Mouse (Mus musculus) lung, postnatal 4 days (tissue): Measurements from ENCODE around the gene Greb1.
A peak's percentile ranks its signal among the peaks of the same experiment; 100 is the strongest.

Source experiments
- DNase-seq, 2 experiments: peaks; one replicate each; pipeline ENCODE4 v3.0.0; 2021

Greb1 gene

DNA sequence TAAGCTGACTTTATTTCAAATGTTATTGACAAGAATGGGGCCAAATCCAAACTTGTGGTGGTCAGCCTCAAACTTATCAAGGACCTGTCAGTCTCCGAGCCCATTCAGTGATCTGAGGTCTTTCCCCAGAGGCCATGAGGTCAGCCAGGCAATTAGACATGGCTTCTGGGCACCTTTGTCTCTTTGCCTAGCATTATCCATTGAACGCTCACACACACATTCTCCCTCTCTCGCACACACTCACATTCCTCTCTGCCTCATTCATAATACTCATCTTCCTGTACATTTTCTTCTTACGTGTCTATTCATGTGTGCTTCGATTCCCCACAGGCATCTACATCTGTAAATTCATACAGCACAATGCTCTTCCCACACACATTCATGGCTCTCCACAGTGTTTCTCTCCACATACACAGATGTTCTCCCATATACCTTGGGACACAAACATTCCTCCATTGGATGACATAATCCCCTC lies 3.3 kb upstream of the Greb1 start:
- no peak for DNase-seq

DNA sequence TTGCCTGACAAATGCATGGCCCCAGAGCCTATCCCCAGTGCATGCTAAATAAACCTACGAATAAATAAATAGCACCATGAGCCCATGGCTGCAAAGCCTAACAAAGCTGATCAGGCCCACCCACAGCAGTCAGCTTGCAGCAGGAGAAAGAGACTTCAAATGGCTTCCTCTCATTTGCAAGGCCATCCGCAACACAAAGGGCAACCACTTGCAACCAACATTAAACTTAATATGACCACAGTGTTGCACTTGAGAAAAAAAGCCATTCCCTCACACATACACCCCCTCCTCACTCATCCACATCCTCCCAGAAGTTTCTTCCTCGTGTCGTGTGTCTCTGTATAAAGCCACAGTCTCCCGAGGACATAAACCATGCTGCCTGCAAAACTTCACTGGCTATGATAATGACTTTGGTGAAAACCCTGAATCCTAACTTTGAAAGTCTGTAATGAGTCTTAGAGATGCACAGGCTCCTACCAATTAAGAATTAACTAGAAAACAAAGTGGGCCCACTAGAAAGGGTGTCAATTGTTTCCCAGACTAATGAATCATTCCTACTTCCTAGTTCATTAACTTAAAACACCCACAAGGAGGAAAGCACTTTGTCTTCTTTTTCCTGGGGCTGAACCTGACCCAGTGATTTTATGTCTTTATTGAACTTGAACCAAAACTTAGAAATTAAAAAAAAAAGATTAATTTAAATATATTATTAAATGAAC lies 2.7 kb upstream of the Greb1 start:
- no peak for DNase-seq

DNA sequence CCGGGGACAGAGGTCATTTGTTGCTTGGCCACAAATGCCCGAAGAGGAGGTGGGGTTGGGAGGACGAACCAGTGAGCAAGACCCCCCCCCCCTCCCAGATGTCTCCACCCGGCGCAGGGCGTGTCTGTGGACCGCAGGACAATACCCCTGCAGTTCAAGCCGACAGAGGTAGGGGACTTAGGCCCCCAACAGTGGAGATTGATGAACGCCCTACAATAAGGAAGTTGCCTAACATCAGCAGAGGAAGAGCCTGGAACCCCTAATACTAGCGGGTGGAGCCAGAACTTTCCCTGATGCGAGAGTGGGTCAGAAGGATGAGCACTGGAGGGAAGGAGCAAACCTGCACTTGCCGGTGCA lies 251 bp upstream of the Greb1 start:
- DNase-seq = no peak

DNA sequence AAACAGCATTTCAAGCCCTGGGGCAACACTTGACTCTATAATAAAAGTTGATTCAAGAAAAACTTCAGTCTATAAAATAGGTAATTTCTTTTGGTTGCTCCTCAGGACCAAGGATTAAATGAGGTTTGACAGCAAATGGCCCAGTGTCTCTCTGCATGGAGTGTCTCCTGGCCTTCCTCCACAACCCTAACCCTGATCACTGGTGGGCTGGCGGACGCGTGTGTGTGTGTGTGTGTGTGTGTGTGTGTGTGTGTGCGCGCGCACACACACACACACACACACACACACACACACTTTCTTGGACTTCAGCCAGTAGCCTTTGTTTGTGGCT lies 793 bp downstream of the Greb1 start:
- DNase-seq = no peak

DNA sequence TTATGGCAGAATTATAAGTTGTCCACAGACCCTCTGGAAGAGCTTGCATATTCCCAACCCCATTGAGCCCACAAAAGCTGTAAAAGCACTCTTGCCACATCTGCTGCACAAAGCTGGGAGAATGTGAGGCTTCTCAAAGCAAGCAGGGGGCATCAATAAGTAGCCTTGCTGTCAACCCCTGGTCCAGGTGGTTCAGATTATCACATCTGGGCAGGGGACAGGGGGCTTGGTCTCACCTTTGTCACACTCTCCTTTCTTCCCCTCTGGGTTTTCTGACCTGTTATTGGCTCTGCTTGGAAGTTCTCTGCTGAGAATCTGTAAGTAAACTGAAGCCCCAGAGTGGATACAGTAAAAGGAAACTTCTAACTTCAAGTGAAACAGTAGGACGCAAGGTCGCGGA lies 1.8 kb downstream of the Greb1 start:
- no peak for DNase-seq

DNA sequence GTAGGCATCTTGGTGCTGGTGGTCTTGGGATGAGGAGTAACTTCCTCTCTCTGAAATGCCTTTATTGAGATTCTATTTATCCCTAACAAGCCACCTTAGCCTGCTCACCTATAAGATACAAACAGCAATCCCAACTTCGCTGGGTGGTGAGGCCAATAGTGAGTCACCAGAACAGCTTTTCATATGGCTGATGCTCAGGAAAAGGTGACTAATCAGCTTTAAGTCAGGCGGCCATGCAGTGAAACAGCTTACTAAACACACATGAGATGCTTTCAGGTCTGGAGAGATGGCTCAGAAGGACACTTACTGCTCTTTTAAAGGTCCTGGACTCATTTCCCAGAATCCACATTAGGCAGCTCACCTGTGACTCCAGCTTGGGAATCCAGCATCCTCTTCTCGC lies 4.9 kb downstream of the Greb1 start:
- DNase-seq = no peak

DNA sequence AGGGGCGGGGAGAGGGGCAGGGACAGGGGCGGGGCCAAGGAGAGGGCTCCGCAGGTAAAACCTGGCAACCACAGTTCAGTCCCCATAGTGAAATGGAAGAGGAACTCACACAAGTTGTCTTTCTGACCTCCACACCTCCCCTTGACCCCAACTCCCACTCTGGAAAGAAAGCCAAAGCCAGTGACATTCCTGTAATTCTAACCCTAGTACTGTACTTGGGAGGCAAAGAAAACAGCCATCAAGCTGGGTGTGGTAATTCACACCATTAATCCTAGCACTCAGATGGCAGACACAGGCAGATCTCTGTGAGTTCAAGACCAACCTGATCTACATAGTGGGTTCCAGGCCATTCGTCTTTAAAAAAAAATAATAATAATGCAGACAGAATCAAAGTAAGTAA lies 7.3 kb downstream of the Greb1 start:
- no peak for DNase-seq

DNA sequence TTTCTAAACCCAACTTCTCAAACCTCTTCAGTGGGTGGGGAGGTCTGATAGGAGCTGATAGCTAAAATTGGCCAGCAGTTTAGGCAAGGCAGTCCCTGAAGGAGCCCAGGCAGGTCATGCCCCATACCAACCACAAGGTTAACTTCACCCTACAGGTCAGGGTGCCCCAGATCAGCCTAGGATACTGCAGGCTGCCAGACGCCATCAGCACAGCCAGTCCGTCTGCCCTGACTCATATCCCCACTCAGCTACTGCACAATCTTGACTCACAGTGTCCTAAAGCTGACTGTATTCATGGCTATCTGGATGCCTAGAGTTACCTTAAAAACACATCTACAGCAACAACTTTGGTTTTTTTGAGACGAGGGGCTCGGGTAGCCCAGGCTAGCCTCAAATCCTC lies 10.2 kb downstream of the Greb1 start:
- no peak for DNase-seq

DNA sequence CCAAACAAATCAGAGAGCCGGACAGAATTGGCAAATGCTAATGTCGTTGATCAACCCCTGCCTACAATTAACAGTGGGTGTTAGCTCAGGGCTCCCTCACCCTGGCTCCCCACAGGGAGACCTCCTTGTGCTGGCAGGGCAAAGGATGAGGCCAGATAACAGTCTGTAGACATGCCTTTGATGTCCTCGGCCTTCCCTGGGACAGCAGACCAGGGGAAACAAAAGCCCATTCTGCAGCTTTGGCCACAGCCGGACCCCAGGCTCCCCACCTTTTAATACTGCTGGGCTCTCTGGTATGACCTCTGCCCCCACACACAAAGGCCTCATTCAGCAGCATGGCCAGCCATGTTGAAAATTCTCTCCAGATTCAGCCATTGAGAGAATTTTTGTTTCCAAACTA lies 10.9 kb downstream of the Greb1 start:
- no peak for DNase-seq

DNA sequence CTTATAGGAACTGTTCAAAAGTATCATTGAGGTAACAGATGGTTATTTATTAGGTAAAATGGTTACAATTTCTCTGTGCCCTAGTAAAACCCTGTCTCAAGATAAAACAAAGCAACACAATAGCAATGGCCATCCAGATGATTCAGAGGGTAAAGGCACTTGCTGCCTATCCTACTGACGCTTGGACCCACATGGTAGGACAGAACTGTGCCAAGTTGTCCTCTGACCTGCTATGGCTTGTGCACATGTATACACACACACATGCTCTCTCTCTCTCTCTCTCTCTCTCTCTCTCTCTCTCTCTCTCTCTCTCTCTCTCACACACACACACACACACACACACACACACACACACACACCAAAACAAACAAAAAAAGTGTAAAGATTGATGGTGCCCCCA lies 11.5 kb downstream of the Greb1 start:
- no peak for DNase-seq

DNA sequence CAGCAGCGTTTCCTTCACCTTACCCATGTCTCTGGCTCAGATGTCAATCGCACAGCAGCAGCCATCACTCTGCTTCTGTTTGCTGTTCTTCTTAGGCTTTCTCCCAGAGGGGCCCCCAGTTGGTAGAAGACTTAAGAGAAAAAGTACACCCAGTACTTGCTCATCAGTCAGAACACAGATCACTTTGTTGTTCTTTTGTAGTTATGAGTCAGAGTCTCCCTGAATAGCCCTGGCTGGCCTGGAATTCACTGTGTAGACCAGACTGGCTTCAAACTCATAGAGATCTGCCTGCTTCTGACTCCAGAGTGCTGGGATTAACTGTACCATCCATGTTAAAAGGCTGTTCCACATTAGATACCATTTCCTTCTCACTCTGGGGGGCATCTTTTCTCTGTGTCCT lies 12.1 kb downstream of the Greb1 start:
- no peak for DNase-seq

DNA sequence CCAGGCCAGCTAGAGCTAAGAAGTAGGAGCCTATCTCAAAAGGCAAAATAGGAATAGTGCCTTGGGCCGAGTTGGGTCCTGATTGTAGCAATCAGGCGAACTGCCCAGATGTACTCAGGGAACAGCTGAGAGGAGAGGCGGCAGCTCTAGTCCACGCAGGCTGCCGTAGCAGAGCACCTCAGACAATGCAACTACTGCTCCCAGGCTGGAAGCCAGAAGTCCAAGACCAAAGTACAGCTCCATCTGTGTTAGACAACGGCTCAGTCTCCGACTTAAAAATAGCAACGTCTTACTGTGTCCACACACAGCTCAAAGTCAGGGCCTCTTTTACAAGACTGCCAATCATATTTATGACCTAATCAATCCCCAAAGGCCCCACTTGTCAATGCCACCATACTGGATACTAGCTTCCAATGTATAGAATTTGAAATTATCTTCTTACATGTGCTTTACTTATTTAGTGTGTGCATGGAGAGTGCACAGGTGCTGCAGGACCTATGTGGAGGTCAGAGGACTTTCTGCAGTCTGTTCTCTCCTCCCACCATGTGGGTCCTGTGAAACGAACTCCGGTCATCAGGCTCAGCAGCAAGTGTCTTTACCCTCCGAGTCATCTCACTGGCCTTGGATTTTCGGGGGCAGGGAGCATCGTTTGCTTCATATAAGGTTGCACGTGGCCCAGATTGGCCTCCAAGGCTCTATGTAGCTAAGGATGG lies 19.5 kb downstream of the Greb1 start:
- DNase-seq = no peak

DNA sequence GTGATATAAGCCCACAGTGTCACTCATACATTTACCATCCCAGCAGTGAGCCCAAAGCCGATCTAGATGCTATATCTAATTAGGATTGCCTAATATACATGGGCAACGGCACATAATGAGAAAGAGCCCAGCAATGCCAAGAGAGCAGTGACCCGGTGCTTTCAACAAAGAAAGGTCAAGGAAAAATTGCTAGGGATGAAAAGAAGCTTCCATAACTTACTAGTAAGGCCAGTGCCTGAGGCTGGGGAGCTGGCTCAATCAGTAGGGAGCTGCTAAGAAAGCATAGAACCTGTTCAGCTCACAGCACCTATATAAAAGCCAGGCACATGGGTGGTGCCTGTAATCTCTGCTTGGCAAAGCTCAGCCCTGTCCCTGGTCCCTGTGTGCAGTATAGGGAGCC lies 20.4 kb downstream of the Greb1 start:
- DNase-seq = no peak

DNA sequence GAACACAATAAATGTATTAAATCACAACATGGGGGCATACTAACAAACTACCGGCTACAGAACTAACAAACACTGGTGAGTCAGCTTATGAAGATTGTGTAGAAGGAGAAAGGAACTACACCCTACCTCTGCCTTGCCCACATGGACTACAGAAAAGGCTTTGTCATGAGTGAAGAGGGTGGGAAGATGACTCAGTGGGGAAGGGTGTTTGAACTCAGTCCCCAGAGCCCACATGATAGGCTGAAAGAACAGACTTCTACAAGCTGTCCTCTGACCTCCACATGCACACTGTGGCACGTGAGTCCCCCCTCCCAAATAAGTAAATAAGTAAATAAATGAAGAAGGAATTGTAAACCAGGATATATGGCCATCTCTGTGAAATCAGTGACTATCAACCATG lies 21.5 kb downstream of the Greb1 start:
- DNase-seq = no peak

DNA sequence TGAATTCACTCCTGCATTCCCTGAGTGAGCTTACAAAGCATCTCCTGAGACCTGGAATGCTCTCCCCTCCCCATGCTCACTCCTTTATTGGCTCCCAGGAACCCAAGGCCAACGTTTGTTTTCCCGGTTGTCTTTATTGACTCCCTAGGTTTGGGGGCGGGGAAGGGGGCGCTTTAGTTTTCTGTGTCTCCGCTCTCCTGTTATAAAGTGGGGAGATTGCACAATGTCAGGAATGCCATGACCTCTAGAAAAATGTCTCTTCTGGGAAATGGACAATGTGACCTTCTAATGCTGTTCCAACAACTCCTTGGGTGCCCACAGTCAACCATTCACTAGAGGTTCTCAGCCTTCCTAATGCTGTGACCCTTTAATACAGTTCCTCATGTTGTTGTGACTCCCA lies 22.2 kb downstream of the Greb1 start:
- no peak for DNase-seq

DNA sequence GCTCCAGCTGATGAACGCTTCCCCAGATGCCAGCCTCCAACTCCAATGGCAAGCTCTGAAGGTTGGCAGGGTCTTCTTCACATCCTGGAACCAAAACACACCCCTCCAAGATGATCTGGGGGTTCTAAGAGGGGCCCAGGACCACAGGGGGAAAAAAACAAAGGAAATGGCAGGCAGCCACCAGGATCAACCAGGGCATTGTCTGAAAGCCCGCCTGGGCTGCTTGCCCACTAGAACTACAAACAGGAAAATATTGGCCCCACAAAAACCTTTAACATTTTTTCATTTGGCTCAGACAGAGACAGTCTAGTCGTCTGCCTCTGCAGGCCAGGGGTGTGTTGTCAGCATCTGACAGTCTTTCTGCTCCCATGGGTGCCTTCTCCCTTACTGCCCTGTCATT lies 25.3 kb downstream of the Greb1 start:
- DNase-seq = peak; percentile 35 to 63

DNA sequence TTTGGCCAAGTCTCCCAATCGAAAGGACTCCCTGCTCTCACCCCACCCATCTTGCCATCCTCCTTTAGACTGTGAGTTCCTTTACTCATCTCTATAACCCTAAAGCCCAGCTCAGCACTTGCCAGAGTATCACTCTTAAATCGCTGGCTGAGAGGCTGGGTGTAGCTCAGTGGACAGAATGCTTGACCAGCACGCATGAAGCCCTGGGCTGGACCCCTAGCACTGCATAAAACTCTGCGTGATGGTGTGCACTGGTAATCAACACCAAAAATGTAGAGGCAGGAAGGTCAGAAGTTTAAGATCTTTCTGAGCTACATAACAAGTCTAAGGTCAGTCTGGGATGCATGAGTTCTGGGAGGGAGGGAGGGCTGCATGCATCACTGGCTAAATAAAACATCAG lies 26.1 kb downstream of the Greb1 start:
- DNase-seq = no peak

DNA sequence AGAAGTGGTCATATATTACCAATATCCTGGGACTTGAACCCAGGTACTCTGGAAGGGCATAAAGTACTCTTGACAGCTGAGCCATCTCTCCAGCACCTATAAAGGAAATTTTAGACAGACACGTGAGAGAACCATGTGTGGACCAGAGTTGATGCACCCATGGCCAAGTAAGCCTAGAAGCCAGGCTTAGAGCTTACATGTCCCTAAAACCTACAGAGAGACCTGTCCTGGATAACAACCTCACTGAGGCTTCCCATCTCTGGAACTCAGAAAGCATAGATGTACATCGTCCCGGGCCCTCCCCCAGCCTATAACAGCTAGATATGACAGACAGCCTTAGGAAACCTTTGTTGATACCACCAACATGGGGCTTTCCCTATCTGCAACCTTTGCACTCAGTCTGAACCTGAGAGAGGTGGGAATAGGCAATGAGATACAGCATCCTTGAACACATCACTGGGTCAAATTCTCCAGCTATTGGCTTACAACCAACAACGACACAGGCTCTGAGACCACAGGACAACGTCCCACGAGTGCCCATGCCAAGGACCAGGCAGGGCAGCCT lies 31.0 kb downstream of the Greb1 start:
- DNase-seq = no peak

DNA sequence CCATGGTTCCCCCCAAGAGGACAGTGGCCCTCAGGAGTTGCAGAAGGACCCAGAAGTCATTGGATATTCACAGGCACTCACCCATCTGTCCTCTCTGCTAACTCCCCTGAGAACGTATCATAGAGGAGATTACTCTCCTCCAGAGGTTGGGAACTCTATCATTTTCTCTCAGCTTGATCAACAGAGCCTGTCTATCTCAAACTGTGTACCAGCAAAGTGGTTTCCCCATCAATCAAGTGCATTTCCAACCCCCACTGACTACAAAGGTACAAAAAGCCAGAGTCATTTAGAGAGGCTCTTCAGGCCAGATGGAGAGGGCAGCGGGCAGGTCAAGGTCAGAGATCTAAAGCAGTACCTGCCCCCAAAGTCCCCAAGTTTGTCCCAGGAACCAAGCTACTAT lies 32.0 kb downstream of the Greb1 start:
- DNase-seq = no peak

DNA sequence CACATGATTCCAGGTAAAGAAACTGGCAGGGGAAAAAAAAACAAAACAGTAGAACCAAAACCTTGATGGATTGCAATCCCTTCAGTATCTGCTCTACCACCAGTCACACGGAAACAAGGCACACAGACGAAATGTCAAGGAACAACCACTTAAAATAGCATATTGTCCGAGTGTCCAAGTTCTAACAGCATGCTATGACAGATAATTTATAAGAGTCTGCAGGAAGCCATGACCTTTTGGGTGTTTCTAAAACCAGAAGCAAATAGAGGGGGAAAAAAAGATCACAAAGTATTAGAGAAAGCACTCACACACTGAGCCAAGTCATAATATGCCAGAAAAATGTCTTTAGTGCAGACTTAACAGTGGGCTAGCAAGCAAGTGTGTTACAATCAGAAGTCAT lies 32.4 kb downstream of the Greb1 start:
- no peak for DNase-seq

DNA sequence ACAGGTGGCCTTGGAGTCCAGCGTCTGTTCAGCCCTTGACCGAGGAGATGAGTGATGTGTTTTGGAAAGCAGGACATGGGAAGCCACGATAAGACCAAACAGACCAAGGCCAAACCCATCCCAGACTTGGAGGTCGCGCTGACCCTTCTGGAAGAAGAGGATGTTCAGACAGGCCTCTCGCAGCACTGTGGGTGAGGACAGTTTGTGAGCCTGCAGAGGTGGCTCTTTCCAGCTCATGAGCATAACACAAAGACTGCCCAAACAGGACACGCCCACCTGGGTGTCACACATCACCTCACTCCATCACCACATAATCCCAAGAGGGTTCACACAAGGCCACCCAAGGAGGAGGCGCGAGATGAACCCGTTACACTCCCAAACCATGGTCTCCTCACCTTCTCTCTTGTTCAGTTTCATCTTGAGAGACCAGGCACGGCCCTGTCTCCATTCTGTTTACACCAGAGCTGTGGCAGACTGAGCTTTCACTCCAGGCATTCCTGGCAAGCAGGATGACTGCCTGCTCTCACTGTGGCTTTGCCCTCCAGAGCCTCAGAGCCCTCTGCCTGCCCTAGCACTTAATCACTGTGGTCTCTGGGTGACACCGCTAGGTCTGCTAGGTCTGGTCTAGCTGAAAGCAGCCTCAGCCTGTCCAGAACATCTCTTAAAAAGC lies 35.8 kb downstream of the Greb1 start:
- DNase-seq = no peak

DNA sequence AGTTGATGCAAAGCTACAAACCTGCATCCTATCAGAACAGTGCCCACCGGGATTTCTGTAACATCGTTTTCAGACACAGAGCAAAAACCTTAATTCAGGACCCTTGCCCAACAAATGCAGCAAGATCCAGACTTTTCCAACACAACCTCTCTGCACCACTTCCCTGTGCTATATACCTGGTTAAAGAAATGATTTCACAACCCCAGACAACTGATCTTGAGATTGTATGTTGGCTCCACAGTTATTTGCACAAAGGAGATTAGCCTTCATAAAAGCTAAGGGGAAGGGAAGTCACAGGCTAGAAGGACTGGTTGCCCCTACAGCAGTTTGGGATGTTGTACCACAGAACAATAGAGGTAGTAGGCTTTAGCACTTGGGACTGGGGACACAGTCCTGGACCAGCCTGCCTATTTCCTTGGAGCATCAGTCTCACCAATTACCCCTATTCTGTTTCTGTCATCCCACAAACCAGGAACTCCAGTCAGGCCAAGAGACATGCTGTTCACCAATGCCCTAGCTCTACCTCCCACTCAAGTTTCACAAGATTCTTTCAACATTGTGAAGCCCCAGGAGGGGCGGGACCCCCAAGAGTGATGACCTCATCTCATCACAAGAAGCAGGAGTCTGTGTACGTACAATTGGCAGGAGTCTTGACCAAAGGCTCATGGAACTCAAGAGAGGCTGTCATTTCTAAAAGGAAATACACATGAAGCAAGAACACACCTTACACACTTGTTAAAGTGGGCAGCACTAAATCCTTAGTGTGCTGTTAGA lies 36.9 kb downstream of the Greb1 start:
- peak in 1 of 2 experiments; percentile 43 for DNase-seq

DNA sequence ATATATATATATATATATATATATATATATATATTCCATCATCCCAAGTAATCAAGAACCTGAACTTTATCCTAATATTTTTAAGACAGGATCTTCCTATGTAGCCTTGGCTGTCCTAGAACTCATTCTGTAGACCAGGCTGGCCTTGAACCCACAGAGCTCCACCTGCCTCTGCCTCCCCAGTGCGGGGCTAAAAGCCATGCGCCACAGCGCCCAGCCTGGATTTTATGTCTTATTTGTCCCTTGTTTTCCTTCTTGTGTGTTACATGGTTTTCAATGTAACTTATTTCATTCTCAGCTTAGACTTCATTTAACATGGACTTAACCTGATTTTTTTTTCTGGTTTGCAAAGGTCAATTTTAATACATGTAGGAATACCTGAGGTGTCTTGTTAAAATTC lies 39.2 kb downstream of the Greb1 start:
- DNase-seq = no peak
